Comparison of ENCODE assay signal across 26 mouse cellular contexts in genomic region chr11:51927106-51927505, GRCm38 (mm10). TPM values are rescaled to one million over a fixed set of nuclear protein-coding genes. Genes with fewer than 3 reads are reported as not detected.
DNase-seq lines count a peak whose midpoint lies in the region; ATAC-seq and TF ChIP-seq lines count a peak whose summit lies in the region.
"Had no signal": no experiment of that assay in that cellular context is flagged by ENCODE, and none has a peak within 500 bp of the region (broad histone marks: within the 10 kb centered on the region; RNA-seq: fewer than 3 reads in every experiment).

No protein-coding gene starts in this region.

- H3K4me3 ChIP-seq in liver, adult 2 months (ENCODE audit: insufficient read depth, low read depth, low read length) = no peak overlapping the region
- H3K4me3 ChIP-seq in liver, embryonic 11.5 days (ENCODE audit: low read depth, low read length) = no peak overlapping the region
- H3K4me3 ChIP-seq: embryonic facial prominence, embryonic 15.5 days; forebrain, embryonic 15.5 days; hindbrain, embryonic 15.5 days; limb, embryonic 15.5 days; midbrain, embryonic 15.5 days; myocyte; neural tube, embryonic 13.5 days had no signal

- peak; percentile 98 for DNase-seq in heart, adult 11 months
- no peak for DNase-seq in heart, postnatal 10 days
- DNase-seq in liver, adult 2 months (ENCODE audit: extremely low read depth, low read depth, low spot score) = peak; percentile 54
- no peak for DNase-seq in liver, embryonic 11.5 days (ENCODE audit: low spot score)
- peak; percentile 36 to 47 for DNase-seq in right cerebral cortex, postnatal 10 days (ENCODE audit: low spot score in 2 of 2)
- no peak for DNase-seq in right cerebral cortex, postnatal 36 days (ENCODE audit: low spot score in 2 of 2)
- peak; percentile 44 for DNase-seq in splenic B cell, adult 2 months (ENCODE audit: low read depth, low spot score)
- DNase-seq in c-Kit-positive CD71-positive TER-119-positive erythroid progenitor cells, embryonic 14.5 days (ENCODE audit: low spot score) = no peak
- DNase-seq: adrenal gland, postnatal 36 days; cerebellum, adult 2 months; cerebellum, postnatal 36 days; kidney, adult 2 months; kidney, postnatal 10 days; left cerebral cortex, postnatal 4 days; lung, adult 2 months; thymus, adult 18-20 months; thymus, postnatal 36 days had no signal

- H3K27ac ChIP-seq in liver, adult 2 months (replicated peaks; ENCODE audit: insufficient read depth, low read depth, low read length) = no peak overlapping the region
- H3K27ac ChIP-seq in liver, embryonic 11.5 days (ENCODE audit: low read depth, low read length) = no peak overlapping the region
- H3K27ac ChIP-seq: embryonic facial prominence, embryonic 15.5 days; forebrain, embryonic 15.5 days; hindbrain, embryonic 15.5 days; limb, embryonic 15.5 days; midbrain, embryonic 15.5 days; neural tube, embryonic 13.5 days had no signal

- H3K9ac ChIP-seq in liver, adult 2 months (ENCODE audit: low read depth, low read length) = no peak overlapping the region
- no peak overlapping the region for H3K9ac ChIP-seq in liver, embryonic 11.5 days (ENCODE audit: low read depth, low read length)
- H3K9ac ChIP-seq: embryonic facial prominence, embryonic 15.5 days; forebrain, embryonic 15.5 days; hindbrain, embryonic 15.5 days; limb, embryonic 15.5 days; midbrain, embryonic 15.5 days; neural tube, embryonic 13.5 days had no signal

- no peaks in the 10 kb centered on the region for H3K9me3 ChIP-seq in liver, embryonic 11.5 days (ENCODE audit: control insufficient read depth, low read length)
- H3K9me3 ChIP-seq: embryonic facial prominence, embryonic 15.5 days; forebrain, embryonic 15.5 days; hindbrain, embryonic 15.5 days; midbrain, embryonic 15.5 days; neural tube, embryonic 13.5 days had no signal

- WGBS in liver, adult 2 months = 84% methylated on average over 2 of the region's 2 CpGs
- WGBS in liver, embryonic 11.5 days = 59% methylated on average over 2 of the region's 2 CpGs

- intact Hi-C loops in heart, postnatal 10 days (cut with DNase I) = no loop called here

- H3K79me2 ChIP-seq in liver, adult 2 months (ENCODE audit: control insufficient read depth, insufficient read depth, low read length) = no peaks in the 10 kb centered on the region

- H3K4me1 ChIP-seq in liver, adult 2 months (ENCODE audit: control insufficient read depth, insufficient read depth, low read length) = no peaks in the 10 kb centered on the region
- no peaks in the 10 kb centered on the region for H3K4me1 ChIP-seq in liver, embryonic 11.5 days (replicated peaks; ENCODE audit: control insufficient read depth, insufficient read depth, low read length)
- H3K4me1 ChIP-seq: embryonic facial prominence, embryonic 15.5 days; forebrain, embryonic 15.5 days; hindbrain, embryonic 15.5 days; limb, embryonic 15.5 days; midbrain, embryonic 15.5 days; neural tube, embryonic 13.5 days had no signal

- H3K27me3 ChIP-seq in liver, adult 2 months (ENCODE audit: control insufficient read depth, insufficient read depth, low read length) = no peaks in the 10 kb centered on the region
- H3K27me3 ChIP-seq in liver, embryonic 11.5 days (replicated peaks; ENCODE audit: control insufficient read depth, insufficient read depth, low read length) = no peaks in the 10 kb centered on the region
- no peaks in the 10 kb centered on the region for H3K27me3 ChIP-seq in splenic B cell, adult 2 months (ENCODE audit: control insufficient read depth, insufficient read depth, low read length, poor library complexity, severe bottlenecking)
- H3K27me3 ChIP-seq: embryonic facial prominence, embryonic 15.5 days; forebrain, embryonic 15.5 days; hindbrain, embryonic 15.5 days; limb, embryonic 15.5 days; midbrain, embryonic 15.5 days; neural tube, embryonic 13.5 days; Patski had no signal

- no peaks in the 10 kb centered on the region for H3K36me3 ChIP-seq in liver, adult 2 months (ENCODE audit: control insufficient read depth, insufficient read depth, low read length)
- no peaks in the 10 kb centered on the region for H3K36me3 ChIP-seq in liver, embryonic 11.5 days (ENCODE audit: control insufficient read depth, insufficient read depth, low read length)
- H3K36me3 ChIP-seq in splenic B cell, adult 2 months (ENCODE audit: control insufficient read depth, insufficient read depth, low read length, poor library complexity, severe bottlenecking) = no peaks in the 10 kb centered on the region
- H3K36me3 ChIP-seq: embryonic facial prominence, embryonic 15.5 days; forebrain, embryonic 15.5 days; hindbrain, embryonic 15.5 days; limb, embryonic 15.5 days; midbrain, embryonic 15.5 days; neural tube, embryonic 13.5 days had no signal

- ATAC-seq in liver, embryonic 11.5 days (replicated peaks; ENCODE audit: low FRiP score) = no peak
- ATAC-seq: CD4-positive, CD25-positive, alpha-beta regulatory T cell, adult 4 months; forebrain, embryonic 15.5 days; midbrain, embryonic 15.5 days; Patski had no signal

- no peak for TF ChIP-seq CTCF in liver, adult 2 months (IDR thresholded peaks at IDR 0.05; ENCODE audit: low read depth, low read length)

- H3K4me2 ChIP-seq in liver, embryonic 11.5 days = no peak overlapping the region
- H3K4me2 ChIP-seq: embryonic facial prominence, embryonic 15.5 days; forebrain, embryonic 15.5 days; hindbrain, embryonic 15.5 days; limb, embryonic 15.5 days; midbrain, embryonic 15.5 days; neural tube, embryonic 13.5 days had no signal

- TF ChIP-seq POLR2A in liver, adult 2 months (IDR thresholded peaks at IDR 0.05; ENCODE audit: extremely low read depth, insufficient read depth, low read length) = no peak

RNA-seq across cellular contexts. Expression of gene Cdkn2aipnl, which starts 40.4 kb away (rescaled TPM):
- total RNA-seq in heart, postnatal 10 days (2021) = 10 to 100 TPM; 20.3 to 21.0 TPM
- 11.5 and 12.6 TPM in 2 replicates for total RNA-seq in liver, adult 2 months (2014; rRNA removed)
- polyA plus RNA-seq in liver, adult 2 months (2012; rRNA removed) = 7.5 and 9.4 TPM in 2 replicates
- polyA plus RNA-seq in liver, embryonic 11.5 days (2014; fragmentation: Nextera tagmentation; extraction: Ambion mirVana) = 114 and 125 TPM in 2 replicates

Comparison
In these comparisons a context has a peak if more than half of its experiments do, and no peak if none do; other contexts are left out.
1. DNase-seq: peak in heart, adult 11 months (single experiment), liver, adult 2 months (single experiment), right cerebral cortex, postnatal 10 days (2 of 2) and splenic B cell, adult 2 months (single experiment); none in heart, postnatal 10 days (0 of 2), liver, embryonic 11.5 days (single experiment), right cerebral cortex, postnatal 36 days (0 of 2) and c-Kit-positive CD71-positive TER-119-positive erythroid progenitor cells, embryonic 14.5 days (single experiment).